Mouse (Mus musculus): ENCODE measurements around the gene Trio. TPM values are rescaled to one million over a fixed set of nuclear protein-coding genes. Genes with fewer than 3 reads are reported as not detected.

Gene Trio
- polyA plus RNA-seq, 1 experiment from 2014 or later = 8.8 TPM

DNA sequence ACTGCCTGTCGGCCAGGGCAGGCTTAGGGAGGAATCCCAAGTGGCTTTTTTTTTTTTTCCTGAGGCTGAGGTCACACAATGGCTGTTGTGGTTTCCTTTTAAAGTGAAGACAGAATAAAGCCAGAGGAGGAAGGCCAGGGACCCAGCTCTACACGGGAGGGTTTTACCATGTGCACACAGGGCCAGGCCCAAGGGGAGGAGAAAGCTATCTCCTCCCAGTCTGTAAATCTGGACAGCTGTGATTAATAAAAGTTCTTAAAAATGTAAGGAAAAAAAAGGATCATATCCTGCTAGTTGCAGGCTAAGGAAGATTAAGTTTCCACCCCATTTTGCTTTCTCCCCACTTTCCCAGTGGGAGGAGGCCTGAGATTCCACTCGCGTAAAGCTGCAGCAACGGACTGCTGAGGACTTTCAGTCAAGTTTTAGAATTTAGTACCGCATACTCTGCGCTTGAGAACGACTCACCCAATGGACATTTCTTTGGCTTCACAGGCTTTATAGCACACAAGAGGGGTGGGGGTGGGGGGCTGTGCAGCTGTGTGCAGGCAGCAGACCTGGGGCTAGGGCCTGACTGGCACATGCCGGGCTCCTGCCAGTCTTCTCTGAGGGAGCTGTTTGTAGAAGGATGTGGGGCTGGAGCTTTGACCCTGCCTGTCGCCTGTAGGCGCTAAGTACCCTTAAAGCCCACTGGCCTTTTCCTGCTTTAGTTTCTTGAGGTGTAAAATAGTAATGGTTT, 248.0 kb downstream of the Trio start:
- H3K4me3 ChIP-seq (ENCODE audit: low read depth, low read length) = no peak overlapping the region
- H3K9me3 ChIP-seq (ENCODE audit: control insufficient read depth, low read length) = no peaks in the 10 kb centered on the region
- H3K9ac ChIP-seq (ENCODE audit: low read length) = no peak overlapping the region
- ATAC-seq (ENCODE audit: low FRiP score, low TSS enrichment) = no peak; the same call in 1 of the 2 replicates
- no peak for DNase-seq (ENCODE audit: low spot score)
- TF ChIP-seq EP300 (optimal IDR thresholded peaks at IDR 0.05) (no peak), CTCF (IDR thresholded peaks at IDR 0.05; ENCODE audit: low read depth) (no peak)
- 0 out of 2 replicates have a peak overlapping the region, but pooled peaks have one; percentile 1 for H3K4me2 ChIP-seq (replicated peaks; ENCODE audit: low read depth)
- peaks cover 4% of the 10 kb centered on the region for H3K36me3 ChIP-seq (ENCODE audit: control insufficient read depth, insufficient read depth, low read length)
- WGBS = 27% methylated on average over 11 of the region's 11 CpGs
- H3K27me3 ChIP-seq (ENCODE audit: control insufficient read depth, insufficient read depth, low read length) = no peaks in the 10 kb centered on the region
- no peaks in the 10 kb centered on the region for H3K4me1 ChIP-seq (replicated peaks; ENCODE audit: control insufficient read depth, insufficient read depth)
- H3K27ac ChIP-seq (replicated peaks) = peak overlapping the region; percentile 63

DNA sequence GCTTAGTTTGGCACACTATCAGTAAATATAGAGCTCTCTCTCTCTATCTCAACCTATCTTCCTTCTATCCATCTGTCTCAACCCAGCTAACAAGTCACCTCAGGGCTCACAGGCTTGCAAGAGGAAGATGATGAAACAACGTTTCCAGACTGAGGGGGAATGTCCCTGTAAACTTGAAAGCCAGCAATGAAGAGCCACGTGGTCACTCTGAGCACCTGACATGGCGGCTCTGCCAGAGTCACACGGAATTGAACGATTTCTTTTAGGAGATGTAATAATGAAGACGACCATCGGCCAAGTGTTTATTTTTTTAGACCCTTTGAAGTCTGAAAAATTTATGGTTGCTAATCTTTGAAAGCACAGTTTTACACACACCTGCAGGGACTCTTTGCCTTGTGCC, 251.2 kb downstream of the Trio start:
- Histone ChIP-seq H3K9ac (ENCODE audit: low read length) (no peak overlapping the region), H3K27me3 (ENCODE audit: control insufficient read depth, insufficient read depth, low read length) (no peaks in the 10 kb centered on the region), H3K27ac (replicated peaks) (no peak overlapping the region), H3K4me3 (ENCODE audit: low read depth, low read length) (no peak overlapping the region), H3K9me3 (ENCODE audit: control insufficient read depth, low read length) (no peaks in the 10 kb centered on the region), H3K4me1 (replicated peaks; ENCODE audit: control insufficient read depth, insufficient read depth) (no peaks in the 10 kb centered on the region), H3K36me3 (ENCODE audit: control insufficient read depth, insufficient read depth, low read length) (peaks cover 11% of the 10 kb centered on the region), H3K4me2 (replicated peaks; ENCODE audit: low read depth) (no peak overlapping the region)
- DNase-seq (ENCODE audit: low spot score) (no peak), ATAC-seq (ENCODE audit: low FRiP score, low TSS enrichment) (no peak)
- TF ChIP-seq EP300 (optimal IDR thresholded peaks at IDR 0.05) (no peak), CTCF (IDR thresholded peaks at IDR 0.05; ENCODE audit: low read depth) (no peak)
- 60% methylated on average over 7 of the region's 7 CpGs for WGBS

DNA sequence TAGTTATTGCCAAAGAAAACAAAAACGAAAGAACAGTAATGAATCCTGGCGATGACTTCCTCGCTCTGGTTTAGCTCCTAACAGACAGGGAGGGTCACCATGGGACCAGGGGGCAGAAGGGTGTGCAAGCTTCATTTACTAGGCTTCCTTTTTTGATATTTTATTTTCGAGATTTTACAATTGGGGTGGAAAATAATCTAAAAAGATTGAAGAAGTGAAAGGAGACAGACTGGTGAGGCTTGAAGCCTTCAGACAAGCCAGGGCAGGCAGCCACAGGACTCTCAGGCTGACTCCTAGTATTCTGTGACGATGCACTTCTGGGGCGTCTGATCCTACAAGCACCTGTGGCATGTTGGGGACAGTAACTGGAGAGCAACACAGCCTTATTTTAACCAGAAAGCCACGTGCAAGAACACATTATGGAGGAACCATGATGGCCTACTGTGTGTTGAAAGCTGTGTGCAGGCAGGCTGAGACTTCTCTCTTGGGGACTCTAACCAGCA, 253.5 kb downstream of the Trio start:
- no peak for ATAC-seq (ENCODE audit: low FRiP score, low TSS enrichment)
- Histone ChIP-seq H3K4me2 (replicated peaks; ENCODE audit: low read depth) (no peak overlapping the region), H3K4me3 (ENCODE audit: low read depth, low read length) (no peak overlapping the region), H3K36me3 (ENCODE audit: control insufficient read depth, insufficient read depth, low read length) (peaks cover 14% of the 10 kb centered on the region), H3K4me1 (replicated peaks; ENCODE audit: control insufficient read depth, insufficient read depth) (no peaks in the 10 kb centered on the region), H3K27ac (replicated peaks) (no peak overlapping the region), H3K9me3 (ENCODE audit: control insufficient read depth, low read length) (no peaks in the 10 kb centered on the region), H3K27me3 (ENCODE audit: control insufficient read depth, insufficient read depth, low read length) (no peaks in the 10 kb centered on the region), H3K9ac (ENCODE audit: low read length) (peak overlapping the region; percentile 8; the same call in 1 of the 2 replicates)
- WGBS = 64% methylated on average over 7 of the region's 7 CpGs
- no peak for DNase-seq (ENCODE audit: low spot score)
- no peak for TF ChIP-seq EP300 (optimal IDR thresholded peaks at IDR 0.05)
- no peak for TF ChIP-seq CTCF (IDR thresholded peaks at IDR 0.05; ENCODE audit: low read depth)

DNA sequence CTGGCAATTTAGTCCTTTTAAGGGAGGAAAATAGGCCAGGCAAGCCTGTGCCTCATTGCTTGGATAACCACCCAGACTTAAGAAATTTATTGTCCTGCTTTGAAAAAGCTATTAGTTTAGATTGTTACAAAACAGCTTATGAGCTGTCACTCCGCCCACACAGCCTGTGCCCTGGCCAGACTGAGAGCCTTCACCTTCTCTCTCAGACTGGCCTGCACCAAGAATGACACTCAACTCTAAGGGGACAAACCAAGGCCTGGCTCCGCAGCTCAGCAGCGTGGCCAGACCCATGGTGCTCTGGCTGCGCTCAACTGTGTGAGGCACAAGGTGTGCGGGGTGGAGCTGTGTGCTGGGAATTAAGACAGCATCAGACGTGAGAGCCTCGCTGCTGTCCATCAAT, 254.1 kb downstream of the Trio start:
- Histone ChIP-seq H3K4me3 (ENCODE audit: low read depth, low read length) (no peak overlapping the region), H3K4me2 (replicated peaks; ENCODE audit: low read depth) (no peak overlapping the region), H3K27ac (replicated peaks) (no peak overlapping the region; the same call in 1 of the 2 replicates), H3K27me3 (ENCODE audit: control insufficient read depth, insufficient read depth, low read length) (no peaks in the 10 kb centered on the region), H3K4me1 (replicated peaks; ENCODE audit: control insufficient read depth, insufficient read depth) (no peaks in the 10 kb centered on the region), H3K9ac (ENCODE audit: low read length) (0 out of 2 replicates have a peak overlapping the region, but pooled peaks have one; percentile 13), H3K9me3 (ENCODE audit: control insufficient read depth, low read length) (no peaks in the 10 kb centered on the region), H3K36me3 (ENCODE audit: control insufficient read depth, insufficient read depth, low read length) (peaks cover 14% of the 10 kb centered on the region)
- TF ChIP-seq EP300 (optimal IDR thresholded peaks at IDR 0.05) = no peak
- no peak for TF ChIP-seq CTCF (IDR thresholded peaks at IDR 0.05; ENCODE audit: low read depth)
- 78% methylated on average over 7 of the region's 7 CpGs for WGBS
- no peak for ATAC-seq (ENCODE audit: low FRiP score, low TSS enrichment)
- no peak for DNase-seq (ENCODE audit: low spot score)

DNA sequence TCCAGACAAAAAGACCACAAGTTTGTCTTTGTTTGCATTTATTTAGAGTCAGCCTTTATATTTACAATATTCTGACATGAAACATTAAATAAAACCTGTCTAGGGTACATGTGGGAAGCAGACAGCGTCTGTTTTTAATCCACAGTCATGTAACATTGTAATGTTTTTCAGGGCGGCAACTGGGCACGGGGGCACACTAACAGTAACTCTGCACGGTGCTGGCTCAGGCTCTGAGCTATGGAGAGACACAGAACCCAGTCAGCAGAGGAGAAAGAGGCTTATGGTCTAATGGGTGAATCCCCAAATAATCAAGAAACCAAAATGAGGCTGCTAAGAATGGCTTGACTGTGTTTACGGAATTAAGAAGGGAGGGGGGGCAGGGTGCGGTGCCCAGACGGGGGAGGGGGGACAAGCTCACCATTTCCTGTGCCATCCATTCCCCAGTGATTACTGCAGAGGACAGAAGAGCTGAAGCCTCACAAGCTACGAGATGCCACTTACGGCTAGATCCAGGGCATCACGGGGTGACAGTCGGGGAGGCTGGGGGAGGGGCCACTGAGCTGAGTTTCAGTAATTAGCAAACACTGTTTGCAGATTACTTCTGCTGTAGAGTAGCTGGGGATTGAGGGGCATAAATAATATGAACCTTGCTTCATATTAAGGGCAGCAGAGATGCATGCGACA, 255.0 kb downstream of the Trio start:
- H3K9ac ChIP-seq (ENCODE audit: low read length) = no peak overlapping the region
- ATAC-seq (ENCODE audit: low FRiP score, low TSS enrichment) = no peak
- peaks cover 19% of the 10 kb centered on the region for H3K36me3 ChIP-seq (ENCODE audit: control insufficient read depth, insufficient read depth, low read length)
- peak overlapping the region; percentile 6; the same call in 1 of the 2 replicates for H3K27ac ChIP-seq (replicated peaks)
- no peaks in the 10 kb centered on the region for H3K9me3 ChIP-seq (ENCODE audit: control insufficient read depth, low read length)
- H3K4me1 ChIP-seq (replicated peaks; ENCODE audit: control insufficient read depth, insufficient read depth) = no peaks in the 10 kb centered on the region
- TF ChIP-seq CTCF (IDR thresholded peaks at IDR 0.05; ENCODE audit: low read depth) = no peak
- TF ChIP-seq EP300 (optimal IDR thresholded peaks at IDR 0.05) = no peak
- WGBS = 63% methylated on average over 12 of the region's 12 CpGs
- H3K4me3 ChIP-seq (ENCODE audit: low read depth, low read length) = no peak overlapping the region
- no peak overlapping the region for H3K4me2 ChIP-seq (replicated peaks; ENCODE audit: low read depth)
- H3K27me3 ChIP-seq (ENCODE audit: control insufficient read depth, insufficient read depth, low read length) = no peaks in the 10 kb centered on the region
- no peak for DNase-seq (ENCODE audit: low spot score)

DNA sequence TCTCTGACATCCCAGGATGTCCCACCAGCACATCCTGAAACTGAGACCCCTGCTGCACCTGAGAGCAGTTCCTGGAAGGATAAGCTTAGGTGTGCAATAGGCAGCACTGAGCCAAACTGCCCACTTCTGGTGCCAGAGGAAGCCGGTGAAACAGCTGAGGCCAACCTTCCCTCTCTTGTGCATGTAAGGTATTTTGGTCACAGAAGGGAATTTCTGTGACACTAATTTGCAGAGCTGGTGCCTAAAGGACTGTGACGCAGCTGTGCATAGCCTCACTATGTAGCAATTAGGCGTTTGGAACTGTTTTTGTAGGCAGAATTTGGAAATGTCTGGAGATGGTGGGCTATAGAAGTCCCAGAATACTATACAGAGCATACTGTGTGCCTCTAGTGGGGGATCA, 264.2 kb downstream of the Trio start:
- Histone ChIP-seq H3K9ac (ENCODE audit: low read length) (no peak overlapping the region), H3K4me1 (replicated peaks; ENCODE audit: control insufficient read depth, insufficient read depth) (no peaks in the 10 kb centered on the region), H3K36me3 (ENCODE audit: control insufficient read depth, insufficient read depth, low read length) (peaks cover 36% of the 10 kb centered on the region), H3K4me2 (replicated peaks; ENCODE audit: low read depth) (no peak overlapping the region), H3K27me3 (ENCODE audit: control insufficient read depth, insufficient read depth, low read length) (no peaks in the 10 kb centered on the region), H3K4me3 (ENCODE audit: low read depth, low read length) (no peak overlapping the region), H3K27ac (replicated peaks) (no peak overlapping the region), H3K9me3 (ENCODE audit: control insufficient read depth, low read length) (no peaks in the 10 kb centered on the region)
- TF ChIP-seq EP300 (optimal IDR thresholded peaks at IDR 0.05) (no peak), CTCF (IDR thresholded peaks at IDR 0.05; ENCODE audit: low read depth) (no peak)
- ATAC-seq (ENCODE audit: low FRiP score, low TSS enrichment) (no peak), DNase-seq (ENCODE audit: low spot score) (no peak)
- 93% methylated on average over 3 of the region's 3 CpGs for WGBS

All from stomach, postnatal 0 days (tissue).